Mouse (Mus musculus): ENCODE measurements at regions not wholly inside any gene's neighbourhood (a gene's known extent, or its start where the extent isn't known, plus 50 kb on each side); places are given as distances from the start of the nearest gene placed in this dataset.

DNA sequence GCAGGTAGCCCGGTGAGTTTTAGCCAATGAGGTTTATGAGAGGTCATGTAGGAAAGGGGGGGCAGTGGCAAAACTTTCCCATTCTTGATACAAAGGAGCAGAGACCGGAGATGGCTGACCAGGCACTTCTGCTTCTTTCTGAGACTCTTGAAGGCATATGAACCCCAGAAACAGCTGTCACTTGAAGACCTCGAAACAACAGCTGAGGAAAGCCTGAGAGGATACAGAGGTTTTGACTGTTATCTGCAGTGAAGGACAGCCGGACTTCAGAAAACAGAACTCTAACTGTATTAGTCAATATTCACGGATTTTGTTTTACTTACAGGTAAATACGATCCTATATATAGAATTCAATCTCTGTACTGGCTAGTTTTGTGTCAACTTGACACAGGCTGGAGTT lies 50.0 kb upstream of the Tiparp start:
- no peak overlapping the region for H3K27ac ChIP-seq (ENCODE audit: low read length)
- H3K4me2 ChIP-seq (ENCODE audit: low read length), result no peak overlapping the region
- no peak for ATAC-seq
- no peak overlapping the region for H3K9ac ChIP-seq (ENCODE audit: low read depth, low read length)
- H3K9me3 ChIP-seq (replicated peaks; ENCODE audit: control insufficient read depth, low read length, poor library complexity, severe bottlenecking), result no peaks in the 10 kb centered on the region
- no peak overlapping the region for H3K4me3 ChIP-seq (ENCODE audit: low read depth, low read length)
- WGBS, result 92% methylated on average over 6 of the region's 6 CpGs
- H3K36me3 ChIP-seq (ENCODE audit: control insufficient read depth, insufficient read depth, low read length), result no peaks in the 10 kb centered on the region
- peaks cover 11% of the 10 kb centered on the region for H3K4me1 ChIP-seq (ENCODE audit: control insufficient read depth, insufficient read depth, low read length)
- H3K27me3 ChIP-seq (ENCODE audit: control insufficient read depth, insufficient read depth, low read depth, low read length), result no peaks in the 10 kb centered on the region

DNA sequence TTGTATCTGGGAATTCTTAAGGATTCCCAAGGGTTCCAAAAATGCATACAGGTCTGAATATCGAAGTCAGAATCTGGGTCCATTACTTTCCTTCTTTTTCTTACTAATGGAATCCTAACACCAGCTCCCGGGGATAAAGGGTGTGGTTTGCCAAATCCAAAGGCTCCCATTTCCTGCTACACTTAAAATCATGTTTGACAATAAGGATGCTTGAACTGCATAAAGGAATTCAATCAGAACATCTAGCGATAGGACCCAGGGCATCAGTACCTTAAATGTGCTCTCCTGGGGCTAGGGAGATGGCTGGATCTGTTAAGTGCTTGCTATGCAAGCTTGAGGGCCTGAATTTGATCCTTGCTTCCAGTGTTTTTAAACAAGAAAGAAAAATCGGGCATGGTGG lies 51.1 kb upstream of the Tiparp start:
- no peaks in the 10 kb centered on the region for H3K36me3 ChIP-seq (ENCODE audit: control insufficient read depth, insufficient read depth, low read length)
- H3K4me3 ChIP-seq (ENCODE audit: low read depth, low read length), result no peak overlapping the region
- H3K27ac ChIP-seq (ENCODE audit: low read length), result no peak overlapping the region
- H3K9me3 ChIP-seq (replicated peaks; ENCODE audit: control insufficient read depth, low read length, poor library complexity, severe bottlenecking), result no peaks in the 10 kb centered on the region
- no peaks in the 10 kb centered on the region for H3K27me3 ChIP-seq (ENCODE audit: control insufficient read depth, insufficient read depth, low read depth, low read length)
- H3K4me1 ChIP-seq (ENCODE audit: control insufficient read depth, insufficient read depth, low read length), result peaks cover 11% of the 10 kb centered on the region
- WGBS, result 69% methylated on average over 4 of the region's 4 CpGs
- H3K4me2 ChIP-seq (ENCODE audit: low read length), result no peak overlapping the region
- no peak overlapping the region for H3K9ac ChIP-seq (ENCODE audit: low read depth, low read length)
- no peak for ATAC-seq

DNA sequence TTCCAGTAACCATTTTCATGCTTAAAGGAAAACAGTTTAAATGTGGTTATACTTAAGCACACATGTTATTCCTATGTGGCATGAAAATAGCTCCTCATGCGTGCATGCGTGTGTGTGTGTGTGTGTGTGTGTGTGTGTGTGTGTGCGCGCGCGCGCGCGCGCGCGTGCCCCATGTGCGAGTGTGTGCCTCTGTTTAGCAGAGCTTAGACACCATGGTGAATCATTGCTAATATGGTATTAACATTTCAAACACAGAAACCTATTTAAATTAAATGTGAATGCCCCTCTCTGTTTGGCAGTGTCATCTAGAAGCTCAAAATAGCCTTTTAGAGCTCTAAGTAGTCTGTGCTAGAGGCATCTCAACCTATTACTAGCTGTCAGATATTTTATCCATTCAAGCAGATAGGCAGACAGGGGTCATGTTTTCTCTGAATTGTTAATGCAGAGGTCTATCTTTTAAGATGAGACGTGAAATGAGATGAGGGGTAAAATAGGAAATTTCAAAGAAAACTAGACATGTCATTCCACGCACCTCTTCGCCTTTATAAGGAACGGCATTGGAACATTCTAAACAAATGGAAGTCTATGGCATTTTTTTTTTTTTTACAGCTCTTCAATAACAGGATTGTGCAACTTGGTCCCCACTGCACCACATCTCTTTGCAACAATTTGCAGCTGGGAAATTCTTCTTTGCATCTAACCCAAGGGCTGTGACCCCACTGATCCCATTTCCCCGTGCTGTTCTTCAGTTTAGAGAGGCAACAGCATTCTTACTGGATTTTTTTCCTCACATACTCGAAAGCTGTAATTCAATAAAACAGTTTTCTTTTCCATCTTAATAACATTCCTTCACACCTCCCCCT lies 51.9 kb upstream of the Tiparp start:
- peak; percentile 51; the same call in 1 of the 2 replicates for ATAC-seq
- WGBS, result 75% methylated on average over 19 of the region's 19 CpGs

DNA sequence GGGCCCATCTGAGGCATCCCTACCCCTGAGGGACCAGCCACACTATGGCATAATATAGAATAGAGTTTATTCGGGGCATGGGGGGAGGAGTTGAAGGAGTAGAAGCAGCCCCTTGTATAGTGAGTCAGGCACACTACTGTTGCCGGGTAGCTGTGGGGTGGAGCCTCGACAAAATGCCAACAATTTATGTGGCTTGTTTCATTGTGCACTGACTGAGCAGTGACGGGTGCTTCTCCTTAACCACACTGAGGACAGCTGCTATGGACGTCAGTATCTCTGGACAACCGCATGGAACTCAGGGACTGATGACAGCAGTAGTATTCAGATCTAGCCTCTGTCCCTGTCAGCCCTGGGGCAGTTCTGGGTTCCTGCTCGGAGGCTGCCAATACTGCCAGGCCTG lies 53.6 kb upstream of the Tiparp start:
- no peaks in the 10 kb centered on the region for H3K9me3 ChIP-seq (replicated peaks; ENCODE audit: control insufficient read depth, low read length, poor library complexity, severe bottlenecking)
- WGBS, result 54% methylated on average over 7 of the region's 7 CpGs
- H3K27me3 ChIP-seq (ENCODE audit: control insufficient read depth, insufficient read depth, low read depth, low read length), result no peaks in the 10 kb centered on the region
- H3K4me1 ChIP-seq (ENCODE audit: control insufficient read depth, insufficient read depth, low read length), result peaks cover 11% of the 10 kb centered on the region
- no peaks in the 10 kb centered on the region for H3K36me3 ChIP-seq (ENCODE audit: control insufficient read depth, insufficient read depth, low read length)
- H3K9ac ChIP-seq (ENCODE audit: low read depth, low read length), result no peak overlapping the region
- no peak overlapping the region for H3K4me2 ChIP-seq (ENCODE audit: low read length)
- ATAC-seq, result no peak
- H3K4me3 ChIP-seq (ENCODE audit: low read depth, low read length), result no peak overlapping the region
- H3K27ac ChIP-seq (ENCODE audit: low read length), result no peak overlapping the region

More for the DNA sequence above, 51.9 kb upstream of the Tiparp start:
- H3K4me2 ChIP-seq (ENCODE audit: low read length), result no peak overlapping the region
- H3K4me3 ChIP-seq (ENCODE audit: low read depth, low read length), result no peak overlapping the region
- no peaks in the 10 kb centered on the region for H3K27me3 ChIP-seq (ENCODE audit: control insufficient read depth, insufficient read depth, low read depth, low read length)
- no peaks in the 10 kb centered on the region for H3K36me3 ChIP-seq (ENCODE audit: control insufficient read depth, insufficient read depth, low read length)
- H3K4me1 ChIP-seq (ENCODE audit: control insufficient read depth, insufficient read depth, low read length), result peaks cover 11% of the 10 kb centered on the region
- no peak overlapping the region for H3K27ac ChIP-seq (ENCODE audit: low read length)
- no peak overlapping the region for H3K9ac ChIP-seq (ENCODE audit: low read depth, low read length)
- no peaks in the 10 kb centered on the region for H3K9me3 ChIP-seq (replicated peaks; ENCODE audit: control insufficient read depth, low read length, poor library complexity, severe bottlenecking)

DNA sequence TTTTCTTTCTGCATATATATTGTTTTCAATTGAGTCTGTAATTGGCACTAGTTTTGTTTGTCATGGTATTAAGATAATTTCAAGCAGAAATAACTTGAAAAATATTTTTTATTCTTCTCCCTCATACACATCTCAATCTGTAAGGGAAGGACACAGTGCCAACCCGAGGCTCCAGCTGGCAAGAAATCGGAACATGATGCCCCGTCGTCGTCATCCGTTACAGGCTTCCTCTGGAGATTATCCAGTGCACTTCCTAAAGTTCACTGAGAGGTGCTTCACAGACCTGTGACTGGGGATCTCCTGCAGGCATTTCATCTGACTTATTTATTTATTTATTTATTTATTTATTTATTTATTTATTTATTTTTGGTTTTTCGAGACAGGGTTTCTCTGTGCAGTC lies 56.4 kb upstream of the Tiparp start:
- H3K36me3 ChIP-seq (ENCODE audit: control insufficient read depth, insufficient read depth, low read length), result no peaks in the 10 kb centered on the region
- H3K9ac ChIP-seq (ENCODE audit: low read depth, low read length), result no peak overlapping the region
- peaks cover 7% of the 10 kb centered on the region for H3K4me1 ChIP-seq (ENCODE audit: control insufficient read depth, insufficient read depth, low read length)
- WGBS, result 97% methylated on average over 7 of the region's 7 CpGs
- no peak overlapping the region for H3K4me2 ChIP-seq (ENCODE audit: low read length)
- no peak overlapping the region for H3K27ac ChIP-seq (ENCODE audit: low read length)
- no peak for ATAC-seq
- no peaks in the 10 kb centered on the region for H3K27me3 ChIP-seq (ENCODE audit: control insufficient read depth, insufficient read depth, low read depth, low read length)
- H3K9me3 ChIP-seq (replicated peaks; ENCODE audit: control insufficient read depth, low read length, poor library complexity, severe bottlenecking), result no peaks in the 10 kb centered on the region
- H3K4me3 ChIP-seq (ENCODE audit: low read depth, low read length), result no peak overlapping the region

DNA sequence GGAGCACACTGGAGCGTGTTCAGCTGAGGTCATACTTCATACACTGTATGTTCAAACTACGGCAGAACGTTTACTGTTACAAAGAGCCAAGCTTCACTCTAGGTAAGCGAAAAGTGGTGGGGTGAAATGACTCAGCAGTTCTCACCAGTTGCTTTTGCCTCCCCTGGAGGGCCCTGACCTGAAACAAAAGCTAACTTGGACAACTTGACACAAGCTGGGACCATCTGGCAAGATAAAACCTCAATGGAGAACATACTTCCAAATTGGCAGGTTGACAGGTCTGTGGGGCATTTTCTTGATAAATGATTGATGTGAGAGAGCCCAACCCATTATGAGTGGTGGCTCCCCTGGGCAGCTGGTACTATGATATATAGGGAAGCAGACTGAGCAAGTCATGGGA lies 59.0 kb upstream of the Tiparp start:
- H3K9ac ChIP-seq (ENCODE audit: low read depth, low read length), result no peak overlapping the region
- no peaks in the 10 kb centered on the region for H3K4me1 ChIP-seq (ENCODE audit: control insufficient read depth, insufficient read depth, low read length)
- no peaks in the 10 kb centered on the region for H3K9me3 ChIP-seq (replicated peaks; ENCODE audit: control insufficient read depth, low read length, poor library complexity, severe bottlenecking)
- H3K4me3 ChIP-seq (ENCODE audit: low read depth, low read length), result no peak overlapping the region
- no peak for ATAC-seq
- H3K4me2 ChIP-seq (ENCODE audit: low read length), result no peak overlapping the region
- WGBS, result 93% methylated on average over 4 of the region's 4 CpGs
- H3K27ac ChIP-seq (ENCODE audit: low read length), result no peak overlapping the region
- H3K27me3 ChIP-seq (ENCODE audit: control insufficient read depth, insufficient read depth, low read depth, low read length), result no peaks in the 10 kb centered on the region
- H3K36me3 ChIP-seq (ENCODE audit: control insufficient read depth, insufficient read depth, low read length), result no peaks in the 10 kb centered on the region

DNA sequence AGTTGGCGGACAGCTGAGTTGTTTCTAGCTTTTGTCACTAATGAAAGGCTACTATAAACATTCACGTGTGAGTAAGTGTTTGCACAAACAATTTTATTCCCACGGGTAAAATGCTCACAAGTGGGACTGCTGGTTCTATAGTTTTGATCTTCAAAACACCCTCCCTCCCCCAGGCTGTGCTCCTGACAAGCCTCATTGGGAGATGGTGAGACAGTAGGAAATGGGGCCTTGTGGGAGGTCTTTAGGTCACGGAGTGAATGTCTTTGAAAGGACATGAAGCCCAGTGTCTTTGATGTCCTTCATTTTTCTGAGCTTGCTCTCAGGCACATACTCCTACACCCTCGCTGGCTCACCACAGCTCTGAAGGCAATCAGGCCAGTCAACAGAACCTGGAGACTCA lies 63.4 kb upstream of the Tiparp start:
- Histone ChIP-seq H3K4me1 (ENCODE audit: control insufficient read depth, insufficient read depth, low read length) (no peaks in the 10 kb centered on the region), H3K9ac (ENCODE audit: low read depth, low read length) (no peak overlapping the region), H3K4me2 (ENCODE audit: low read length) (no peak overlapping the region), H3K36me3 (ENCODE audit: control insufficient read depth, insufficient read depth, low read length) (no peaks in the 10 kb centered on the region), H3K9me3 (replicated peaks; ENCODE audit: control insufficient read depth, low read length, poor library complexity, severe bottlenecking) (no peaks in the 10 kb centered on the region), H3K27me3 (ENCODE audit: control insufficient read depth, insufficient read depth, low read depth, low read length) (no peaks in the 10 kb centered on the region), H3K4me3 (ENCODE audit: low read depth, low read length) (no peak overlapping the region), H3K27ac (ENCODE audit: low read length) (no peak overlapping the region)
- 67% methylated on average over 5 of the region's 5 CpGs for WGBS
- no peak for ATAC-seq

DNA sequence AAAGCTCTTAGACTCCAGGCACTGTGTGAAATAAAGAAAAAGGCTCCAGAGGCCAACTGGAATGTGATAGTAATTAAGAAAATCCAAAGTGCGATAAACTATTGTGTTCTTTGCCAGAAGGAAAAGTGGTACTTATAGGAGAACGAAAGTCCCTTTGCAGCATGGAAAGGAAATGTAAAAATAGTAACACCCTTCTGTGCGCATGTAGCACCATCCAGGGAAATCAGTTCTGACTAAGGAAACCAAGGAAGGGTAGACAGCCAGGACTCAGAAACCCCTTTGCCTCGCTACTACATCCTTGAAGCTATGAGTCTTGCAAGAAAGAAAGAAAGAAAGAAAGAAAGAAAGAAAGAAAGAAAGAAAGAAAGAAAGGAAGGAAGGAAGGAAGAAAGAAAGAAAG lies 67.3 kb upstream of the Tiparp start:
- H3K9me3 ChIP-seq (replicated peaks; ENCODE audit: control insufficient read depth, low read length, poor library complexity, severe bottlenecking), result no peaks in the 10 kb centered on the region
- no peak overlapping the region for H3K9ac ChIP-seq (ENCODE audit: low read depth, low read length)
- H3K4me2 ChIP-seq (ENCODE audit: low read length), result no peak overlapping the region
- no peaks in the 10 kb centered on the region for H3K4me1 ChIP-seq (ENCODE audit: control insufficient read depth, insufficient read depth, low read length)
- H3K4me3 ChIP-seq (ENCODE audit: low read depth, low read length), result no peak overlapping the region
- H3K36me3 ChIP-seq (ENCODE audit: control insufficient read depth, insufficient read depth, low read length), result no peaks in the 10 kb centered on the region
- no peaks in the 10 kb centered on the region for H3K27me3 ChIP-seq (ENCODE audit: control insufficient read depth, insufficient read depth, low read depth, low read length)
- no peak for ATAC-seq
- no peak overlapping the region for H3K27ac ChIP-seq (ENCODE audit: low read length)
- 76% methylated on average over 4 of the region's 4 CpGs for WGBS

DNA sequence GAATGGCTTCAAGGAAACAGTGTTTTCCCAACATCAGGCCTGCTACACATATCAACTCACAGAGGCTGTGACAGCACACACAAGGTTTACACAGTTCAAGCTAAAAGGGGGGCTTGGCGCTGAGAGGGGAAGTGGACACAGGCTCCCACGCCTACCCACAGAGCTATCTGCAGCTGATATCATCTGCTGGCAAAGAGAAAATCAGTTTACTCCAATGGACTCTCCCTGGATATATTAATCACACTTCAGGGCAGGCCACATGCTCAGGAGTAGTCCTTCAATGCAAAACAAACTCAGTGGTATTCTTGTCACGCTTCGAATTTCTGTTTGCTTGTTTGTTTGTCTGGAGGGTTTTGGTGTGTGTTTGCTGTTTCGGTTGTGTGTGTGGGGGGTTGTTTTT lies 67.3 kb upstream of the Ssr3 start:
- WGBS, result 74% methylated on average over 5 of the region's 5 CpGs
- Histone ChIP-seq H3K27me3 (ENCODE audit: control insufficient read depth, insufficient read depth, low read depth, low read length) (no peaks in the 10 kb centered on the region), H3K4me3 (ENCODE audit: low read depth, low read length) (no peak overlapping the region), H3K4me2 (ENCODE audit: low read length) (no peak overlapping the region), H3K27ac (ENCODE audit: low read length) (no peak overlapping the region), H3K9me3 (replicated peaks; ENCODE audit: control insufficient read depth, low read length, poor library complexity, severe bottlenecking) (no peaks in the 10 kb centered on the region), H3K4me1 (ENCODE audit: control insufficient read depth, insufficient read depth, low read length) (no peaks in the 10 kb centered on the region), H3K36me3 (ENCODE audit: control insufficient read depth, insufficient read depth, low read length) (no peaks in the 10 kb centered on the region), H3K9ac (ENCODE audit: low read depth, low read length) (no peak overlapping the region)
- no peak for ATAC-seq
